Mouse (Mus musculus) frontal cortex, postnatal 14 days (tissue): ENCODE measurements around the gene Fam168b.

Experiments
- DNase-seq, 2 experiments: peaks; one replicate each; pipeline ENCODE4 v3.0.0; 2022; ENCODE audit warnings: low spot score in 2 of 2

Fam168b gene

DNA sequence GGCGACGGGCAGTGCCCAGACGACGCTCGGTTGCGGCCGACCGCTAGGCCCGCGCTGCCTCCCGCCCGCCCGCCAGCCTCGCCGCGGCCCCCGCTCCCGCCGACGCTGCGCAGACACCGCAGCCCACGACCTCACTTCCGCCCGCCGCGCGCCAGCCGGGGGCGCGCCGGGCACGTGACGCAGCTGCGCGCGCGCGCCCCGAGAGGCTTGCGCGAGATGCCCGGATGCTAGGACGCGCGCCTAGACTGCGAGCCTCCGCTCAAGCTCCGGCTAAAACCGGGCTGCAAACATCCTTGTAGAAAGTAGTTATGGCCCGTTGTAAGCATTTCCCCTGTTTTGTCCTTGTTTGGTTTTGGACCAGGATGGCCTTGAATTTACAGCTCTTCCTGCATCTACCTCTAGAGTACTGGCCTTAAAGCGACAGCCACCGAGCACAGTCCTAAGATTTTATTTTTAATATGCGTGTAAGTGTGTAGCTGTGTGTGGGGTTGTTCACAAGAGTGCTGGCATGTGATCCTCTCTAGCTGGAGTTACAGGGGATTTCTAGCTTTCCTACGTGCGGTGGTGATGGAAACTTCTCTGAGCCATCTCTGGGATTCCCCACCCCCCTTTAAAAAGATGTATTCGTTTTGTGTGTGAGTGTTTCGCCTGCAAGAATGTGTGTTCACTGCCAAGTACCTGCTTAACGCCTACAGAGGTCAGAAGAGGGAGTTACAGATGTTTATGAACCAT lies at the start of gene Fam168b:
TSS of gene Fam168b (minus strand) at position 179 of the 732 bp plus-strand sequence.
- peak; percentile 75 to 82 for DNase-seq

DNA sequence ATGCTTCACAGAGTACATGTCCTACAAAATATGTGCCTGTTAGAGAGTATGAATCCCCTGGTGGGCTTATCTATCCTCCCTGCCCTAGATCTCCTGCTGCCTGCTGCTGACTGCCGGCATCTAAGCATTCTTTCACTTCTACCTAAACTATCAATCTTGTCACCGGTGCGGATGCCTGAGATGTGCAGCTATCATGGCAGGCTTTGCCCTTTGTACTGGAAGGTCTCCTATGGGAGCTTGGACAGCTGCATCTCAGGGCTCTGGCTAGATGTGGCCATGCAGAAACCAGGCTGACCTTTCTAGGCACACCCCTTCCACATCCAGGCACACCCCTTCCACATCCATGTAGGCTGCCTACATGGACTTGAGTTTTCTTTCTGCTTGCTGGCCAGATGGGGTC lies 49.6 kb upstream of the Fam168b start:
- no peak for DNase-seq

DNA sequence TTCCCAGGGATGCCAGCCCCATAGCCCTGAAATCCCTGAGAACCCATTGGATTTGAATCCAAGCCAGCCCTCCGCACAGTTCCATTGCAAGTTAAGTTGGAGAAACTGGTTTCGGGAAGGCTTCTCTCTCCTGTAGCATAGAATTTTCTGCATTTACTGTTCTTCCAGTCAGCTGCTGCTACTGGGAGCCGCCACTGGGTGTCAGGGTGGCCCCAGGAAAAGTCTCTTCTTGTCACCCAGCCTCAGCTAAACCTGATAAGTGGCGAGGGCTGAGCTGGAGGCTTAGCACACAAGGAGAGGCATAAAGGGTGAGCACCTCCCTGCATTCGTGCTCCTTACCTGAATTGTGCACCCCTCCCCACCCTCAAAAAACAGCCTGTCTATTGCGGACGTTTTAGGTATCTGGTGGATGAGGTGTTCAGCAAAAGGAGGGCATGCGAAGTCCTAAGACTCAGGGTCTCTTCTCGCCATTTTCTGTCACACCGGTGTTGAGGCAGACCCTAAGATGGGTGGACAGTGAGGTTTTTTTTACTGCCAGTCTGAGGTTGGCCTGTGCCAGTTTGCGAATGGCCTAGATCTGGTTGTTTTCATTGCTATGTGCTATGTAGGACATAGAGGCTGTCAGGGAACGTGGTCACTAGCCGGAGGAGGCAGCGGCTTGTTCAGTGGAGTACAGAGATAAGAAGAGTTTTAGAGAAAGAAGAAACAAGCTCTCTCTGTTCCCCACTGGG lies 48.9 kb upstream of the Fam168b start:
- DNase-seq, result peak; percentile 53 to 69

DNA sequence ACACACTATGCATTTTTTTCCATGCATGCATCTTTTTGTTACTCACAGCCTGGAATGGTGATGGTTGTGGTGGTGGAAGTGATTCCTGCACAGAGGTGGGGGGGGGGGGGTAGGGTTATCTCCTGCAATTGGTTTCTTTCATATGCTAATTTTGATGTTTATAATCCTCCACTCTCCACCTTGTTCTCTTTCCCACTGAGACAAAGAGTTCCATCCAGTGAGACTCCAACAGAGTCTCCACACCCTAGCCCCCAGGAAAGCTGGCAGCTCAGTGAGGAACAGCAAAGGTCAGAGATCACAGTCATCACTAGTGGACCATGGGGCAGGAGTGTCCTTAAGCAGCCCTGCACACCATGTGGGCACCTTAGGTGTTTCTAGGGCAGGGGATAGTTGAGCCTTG lies 40.9 kb upstream of the Fam168b start:
- no peak for DNase-seq

DNA sequence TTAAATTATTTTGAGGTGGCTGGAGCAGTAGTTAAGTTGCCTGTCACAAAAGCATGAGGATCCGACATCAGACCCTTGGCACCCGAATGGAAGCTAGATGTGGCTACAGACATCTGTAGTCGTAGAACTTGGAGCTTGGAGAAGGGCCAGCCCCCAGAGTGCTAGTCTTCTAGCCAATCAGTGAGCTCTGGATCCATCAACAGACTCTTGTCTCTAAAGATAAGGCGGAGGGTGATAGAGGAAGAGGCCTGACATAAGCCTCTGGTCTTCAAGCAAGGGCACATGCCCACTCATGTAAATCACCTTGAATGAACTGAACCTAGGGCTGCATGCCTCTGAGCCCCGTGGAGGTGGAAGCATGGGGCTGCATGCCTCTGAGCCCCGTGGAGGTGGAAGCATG lies 36.7 kb upstream of the Fam168b start:
- DNase-seq, result no peak

DNA sequence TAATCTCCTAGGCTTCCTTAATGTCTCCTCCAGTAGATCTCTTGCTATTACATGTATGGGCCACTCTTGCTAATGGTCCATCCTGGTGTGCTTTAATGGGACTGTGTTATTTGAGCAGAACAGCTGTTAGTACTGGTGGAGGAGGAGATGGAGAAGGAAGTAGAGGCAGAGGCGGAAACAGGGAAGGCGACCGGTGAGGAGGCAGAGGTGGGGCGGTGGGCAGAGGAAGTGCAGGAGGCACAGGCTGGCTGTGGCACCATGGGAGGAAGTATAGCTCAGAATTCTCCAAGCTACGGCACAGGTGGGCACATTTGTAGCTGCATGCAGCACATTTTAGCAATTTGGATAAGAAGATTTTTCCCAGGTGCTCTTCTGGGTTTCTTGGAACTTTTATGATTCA lies 30.7 kb upstream of the Fam168b start:
- no peak for DNase-seq

DNA sequence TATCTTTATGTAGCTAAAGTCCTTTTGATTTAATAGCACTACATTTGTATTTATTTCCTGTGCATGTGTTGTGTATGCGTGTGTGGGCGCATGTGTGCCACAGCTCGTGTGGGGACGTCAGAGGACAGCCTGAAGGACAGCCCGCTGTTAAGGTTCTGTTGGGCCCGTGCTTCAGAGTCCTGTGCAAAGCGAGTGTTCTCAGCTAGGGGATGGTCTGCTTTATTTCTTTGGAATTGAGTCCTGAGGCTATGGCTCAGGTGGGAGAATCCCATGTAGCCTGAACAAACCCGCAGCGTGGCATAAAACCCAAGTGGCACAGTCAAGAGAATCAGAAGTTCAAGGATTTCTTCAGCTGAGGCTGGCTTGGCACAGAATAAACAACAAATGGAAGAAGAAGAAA lies 28.3 kb upstream of the Fam168b start:
- no peak for DNase-seq

DNA sequence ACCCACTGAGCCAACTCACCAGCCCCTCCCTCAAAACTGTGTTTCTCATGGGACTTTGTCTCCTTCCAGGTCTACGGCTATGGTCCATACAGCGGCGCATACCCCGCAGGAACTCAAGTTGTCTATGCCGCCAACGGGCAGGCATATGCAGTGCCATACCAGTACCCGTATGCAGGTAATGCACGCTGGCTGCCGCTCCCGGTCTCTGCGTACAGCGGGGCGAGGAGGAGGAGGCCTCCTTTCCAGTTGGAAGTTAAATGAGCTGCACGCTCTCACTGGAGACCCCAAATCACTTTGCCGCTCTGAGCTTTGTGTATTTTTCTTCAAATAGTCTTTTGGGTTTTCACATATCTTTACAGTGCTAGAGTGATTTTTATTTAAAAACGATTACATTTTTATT lies 26.4 kb upstream of the Fam168b start:
- DNase-seq, result no peak

DNA sequence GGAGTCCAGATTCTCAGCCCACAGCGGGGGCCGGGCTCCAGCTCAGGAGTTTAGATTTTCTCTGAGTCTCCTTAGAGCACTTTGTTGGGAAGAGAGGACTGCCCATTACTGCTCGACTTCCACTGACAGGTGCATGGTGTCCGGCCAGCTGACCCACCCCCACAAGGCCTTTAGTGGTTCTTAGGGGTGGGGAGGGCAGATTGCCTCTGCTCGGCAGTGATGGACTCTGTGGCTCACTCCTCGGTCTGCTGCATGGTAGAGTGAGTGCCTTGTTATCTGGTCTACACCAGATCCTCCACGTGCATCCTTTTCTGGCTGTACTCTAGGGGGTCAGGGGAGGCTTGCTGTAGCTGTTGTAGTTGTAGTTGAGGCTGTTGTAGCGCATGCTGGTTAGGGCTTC lies 25.5 kb upstream of the Fam168b start:
- no peak for DNase-seq

DNA sequence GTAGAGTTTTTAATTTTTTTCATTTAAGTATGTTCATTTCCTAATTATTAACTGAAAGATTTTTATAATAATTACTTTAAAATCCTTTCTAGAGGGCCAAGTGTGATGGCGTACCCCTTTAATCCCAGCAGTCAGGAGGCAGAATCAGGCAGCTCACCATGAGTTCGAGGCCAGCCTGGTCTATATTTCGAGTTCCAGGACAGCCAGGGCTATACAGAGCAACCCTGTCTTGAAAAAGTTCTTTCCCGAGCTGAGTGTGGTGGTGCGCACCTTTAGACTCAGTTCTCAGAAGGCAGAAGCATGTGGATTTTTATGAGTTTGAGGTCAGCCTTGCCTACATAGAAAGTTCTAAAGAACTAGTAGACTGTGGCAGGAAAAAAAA lies 24.7 kb upstream of the Fam168b start:
- DNase-seq, result no peak

DNA sequence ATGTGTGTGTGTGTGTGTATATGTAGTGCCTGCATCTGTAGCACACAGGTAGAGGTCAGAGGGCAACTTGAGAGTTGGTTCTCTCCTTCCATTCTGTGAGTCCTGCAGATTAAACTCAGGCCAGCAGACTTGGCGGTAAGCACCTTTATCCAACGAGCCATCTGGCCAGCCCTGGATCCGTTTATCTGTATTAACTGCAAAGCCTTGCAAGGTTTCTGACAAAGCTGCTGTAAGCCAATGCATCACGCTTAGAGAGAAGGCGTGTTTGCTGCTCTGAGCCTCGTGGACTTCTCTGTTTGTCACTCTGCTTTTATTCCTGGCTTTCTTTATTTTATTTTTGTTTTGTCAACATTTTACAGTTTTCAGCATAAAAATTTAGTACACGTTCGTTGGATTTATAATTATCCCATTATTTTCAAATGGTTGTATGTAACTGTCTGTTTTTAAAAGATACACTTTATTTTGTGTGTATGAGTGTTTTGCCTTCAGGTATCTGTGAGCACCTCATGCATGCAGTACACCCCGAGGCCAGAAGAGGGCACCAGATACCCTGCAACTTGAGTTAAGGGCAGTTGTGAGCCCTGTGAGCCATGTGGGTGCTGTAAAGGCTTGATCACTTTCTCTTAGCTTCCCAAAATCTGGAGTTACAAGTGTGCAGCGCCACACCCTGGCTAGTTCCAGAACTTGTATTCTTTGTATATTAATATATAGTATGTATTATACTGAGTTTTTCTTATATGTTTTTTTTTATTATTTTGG lies 24.1 kb upstream of the Fam168b start:
- peak; percentile 83 to 86 for DNase-seq

DNA sequence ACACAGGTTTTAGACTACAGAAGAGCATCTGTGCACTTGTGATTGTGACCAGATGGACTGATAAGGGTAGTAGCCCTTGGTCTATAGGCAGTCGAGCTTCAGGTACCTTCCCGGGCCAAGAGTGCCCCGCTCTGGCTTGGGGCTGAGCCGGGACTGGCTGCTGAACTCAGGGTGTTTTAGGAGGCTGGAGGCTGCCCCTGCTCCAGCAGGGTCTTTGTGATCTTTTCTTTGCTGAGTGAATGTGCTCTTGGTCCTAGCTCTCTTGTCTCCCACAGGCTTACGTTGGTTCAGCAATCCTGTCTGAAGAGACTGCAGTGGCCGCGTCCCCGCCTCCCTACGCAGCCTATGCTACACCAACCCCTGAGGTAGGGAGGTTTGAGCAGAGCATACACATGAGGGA lies 23.0 kb upstream of the Fam168b start:
- DNase-seq, result no peak

DNA sequence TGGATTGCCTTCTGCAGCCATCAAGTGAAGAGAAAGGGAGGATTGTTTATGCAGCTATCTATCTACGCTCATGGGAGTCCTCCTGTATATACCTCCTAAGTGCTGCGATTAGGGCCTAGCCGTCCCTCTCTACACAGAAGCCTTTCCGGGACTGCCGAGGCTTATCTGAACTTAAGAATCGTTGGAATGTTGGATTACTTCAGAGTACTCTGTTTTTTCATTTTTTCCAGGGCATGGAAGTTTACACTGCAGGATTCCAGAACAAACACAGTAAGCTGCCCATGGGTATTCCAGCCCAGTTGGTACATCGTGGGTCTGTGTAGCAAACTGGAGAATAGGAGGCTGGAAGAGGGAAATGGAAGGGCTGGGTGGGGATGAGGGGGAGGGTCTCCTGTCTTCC lies 21.4 kb upstream of the Fam168b start:
- no peak for DNase-seq

DNA sequence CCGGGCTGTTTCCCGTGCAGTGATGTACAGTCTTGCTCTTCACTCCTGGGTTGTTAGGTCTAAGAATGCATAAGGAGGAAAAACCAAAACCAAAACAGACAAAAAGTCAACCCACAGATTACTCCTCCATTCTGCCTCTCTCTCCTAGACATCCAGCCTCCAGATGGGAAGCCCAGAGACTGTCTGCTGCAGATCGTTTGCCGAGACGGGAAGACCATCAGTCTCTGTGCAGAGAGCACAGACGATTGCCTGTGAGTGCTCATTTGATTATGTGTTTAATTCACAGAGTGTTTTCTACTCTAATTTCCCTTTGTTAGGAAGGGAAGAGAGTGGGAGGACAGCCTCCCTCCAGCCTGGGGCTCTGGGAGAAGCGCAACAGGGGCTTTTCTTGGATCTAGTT lies 20.5 kb upstream of the Fam168b start:
- no peak for DNase-seq

DNA sequence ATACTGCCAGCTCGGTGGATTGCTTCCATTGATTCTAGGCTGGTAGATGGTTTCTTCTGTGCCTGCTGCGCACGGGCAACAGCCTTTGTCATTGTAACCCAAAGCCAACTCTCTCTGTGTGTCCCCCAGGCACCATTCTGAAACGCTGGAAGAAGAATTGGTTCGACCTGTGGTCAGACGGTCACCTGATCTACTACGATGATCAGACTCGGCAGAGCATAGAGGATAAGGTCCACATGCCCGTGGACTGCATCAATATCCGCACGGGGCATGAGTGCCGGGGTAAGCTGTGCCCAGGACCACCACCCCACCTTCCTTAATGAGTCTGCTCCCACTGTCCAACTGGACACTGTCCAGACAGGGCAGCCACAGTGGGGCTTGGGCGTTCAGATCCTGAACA lies 20.0 kb upstream of the Fam168b start:
- no peak for DNase-seq

DNA sequence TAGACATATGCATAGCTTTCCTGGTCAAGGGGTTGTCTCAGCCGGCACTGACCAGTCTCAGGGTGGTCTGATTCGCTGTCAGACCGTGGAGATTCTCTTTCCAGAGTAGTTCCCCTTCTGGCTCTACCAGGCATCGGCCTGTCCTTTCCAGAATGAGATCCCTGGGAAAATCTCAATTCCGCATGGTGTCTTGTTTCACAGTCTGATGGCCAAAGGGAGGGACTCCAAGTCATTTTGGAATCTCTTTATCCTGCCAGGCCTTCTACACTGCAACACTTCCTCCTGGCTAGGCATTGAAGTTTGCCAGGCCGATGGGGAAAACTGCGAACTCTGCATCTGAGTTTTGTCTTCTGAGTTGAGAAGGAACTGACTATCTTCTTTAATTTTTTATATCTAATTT lies 17.3 kb upstream of the Fam168b start:
- no peak for DNase-seq

DNA sequence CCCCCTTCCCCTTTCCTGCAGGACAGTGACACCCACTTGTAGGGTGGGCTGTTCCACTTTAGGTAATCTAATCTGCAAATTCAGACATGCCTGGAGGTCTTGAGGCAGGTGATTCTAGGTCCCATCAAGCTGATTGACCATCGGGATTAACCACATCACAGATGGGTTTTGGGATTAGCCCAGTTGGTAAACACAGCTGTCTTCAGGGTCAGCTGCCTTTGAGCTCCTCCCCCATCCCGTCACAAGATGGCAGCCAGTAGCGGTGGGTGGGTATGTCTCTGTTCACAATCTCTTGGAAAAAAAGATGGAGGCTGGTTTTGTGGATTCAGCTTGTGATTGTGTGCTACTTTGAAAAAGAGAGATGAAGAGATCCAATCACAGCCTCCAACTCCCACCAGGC lies 16.9 kb upstream of the Fam168b start:
- no peak for DNase-seq

DNA sequence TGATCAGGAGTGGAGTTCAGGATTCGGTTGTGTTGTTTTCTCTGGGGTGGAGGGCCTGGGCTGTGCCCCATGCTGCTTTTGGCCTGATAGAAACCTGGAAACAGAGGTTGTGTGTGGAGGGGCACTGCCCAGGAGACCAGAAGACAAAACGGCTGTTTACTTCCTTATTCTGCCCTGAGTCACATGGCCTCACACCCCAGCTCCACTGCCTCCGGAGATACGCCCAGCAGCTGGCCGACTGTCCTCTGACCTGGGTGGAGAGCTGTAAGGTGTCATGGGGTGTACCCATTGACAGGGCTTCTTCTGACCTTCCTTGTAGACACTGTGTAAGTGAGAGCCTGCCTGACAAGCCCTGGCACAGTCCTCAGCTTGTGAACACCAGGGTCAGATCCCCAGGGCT lies 15.8 kb upstream of the Fam168b start:
- no peak for DNase-seq

DNA sequence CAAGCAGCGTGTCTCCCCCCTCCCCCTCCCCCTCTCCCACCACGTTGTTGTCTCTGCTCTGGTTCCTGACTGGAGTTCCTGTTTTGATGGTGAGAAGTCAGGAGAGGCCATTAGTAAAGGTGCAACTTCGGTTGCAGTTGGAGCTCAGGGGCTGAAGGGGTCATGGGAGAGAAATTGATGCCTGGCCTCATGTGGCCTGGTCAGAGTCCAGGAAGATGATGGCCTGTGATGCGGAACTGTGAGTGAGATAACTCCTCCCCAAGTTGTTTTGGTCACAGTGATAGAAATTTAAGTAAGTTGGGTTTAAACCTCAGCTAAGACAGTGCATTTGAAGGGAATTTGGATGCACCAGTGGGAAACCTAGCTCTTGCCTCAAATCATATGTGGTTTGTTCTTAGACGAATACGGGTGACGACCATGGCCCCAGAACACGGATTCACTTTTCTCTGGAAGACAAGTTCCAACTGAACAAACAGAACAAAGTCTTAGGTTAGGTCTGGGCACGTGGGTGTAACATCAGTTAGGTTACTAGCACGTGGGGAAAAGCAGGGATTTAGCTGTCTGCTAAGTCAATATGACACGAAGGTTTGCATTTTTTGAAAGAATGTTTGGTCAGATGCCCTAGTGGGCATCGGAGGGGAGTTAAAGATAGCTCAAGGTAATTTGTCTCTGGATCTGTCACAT lies 12.3 kb upstream of the Fam168b start:
- no peak for DNase-seq

DNA sequence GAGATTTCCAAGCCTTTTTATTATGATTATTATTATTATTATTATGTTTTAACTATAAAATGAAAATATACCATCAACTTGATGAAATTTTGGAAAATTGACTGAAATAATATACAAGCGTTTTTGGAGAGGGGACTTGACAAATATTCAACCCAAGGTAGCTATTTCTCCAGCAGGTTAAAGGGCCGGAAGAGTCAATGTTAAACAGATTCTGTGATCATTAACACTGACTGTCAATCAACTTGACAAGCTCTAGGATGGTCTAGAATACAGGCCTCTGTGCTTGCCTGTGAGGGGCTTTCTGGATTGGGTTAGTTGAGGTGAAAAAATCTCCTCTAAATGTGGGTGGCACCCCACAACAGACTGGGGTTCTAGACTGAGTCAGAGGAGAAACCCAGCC lies 10.9 kb upstream of the Fam168b start:
- DNase-seq, result no peak

DNA sequence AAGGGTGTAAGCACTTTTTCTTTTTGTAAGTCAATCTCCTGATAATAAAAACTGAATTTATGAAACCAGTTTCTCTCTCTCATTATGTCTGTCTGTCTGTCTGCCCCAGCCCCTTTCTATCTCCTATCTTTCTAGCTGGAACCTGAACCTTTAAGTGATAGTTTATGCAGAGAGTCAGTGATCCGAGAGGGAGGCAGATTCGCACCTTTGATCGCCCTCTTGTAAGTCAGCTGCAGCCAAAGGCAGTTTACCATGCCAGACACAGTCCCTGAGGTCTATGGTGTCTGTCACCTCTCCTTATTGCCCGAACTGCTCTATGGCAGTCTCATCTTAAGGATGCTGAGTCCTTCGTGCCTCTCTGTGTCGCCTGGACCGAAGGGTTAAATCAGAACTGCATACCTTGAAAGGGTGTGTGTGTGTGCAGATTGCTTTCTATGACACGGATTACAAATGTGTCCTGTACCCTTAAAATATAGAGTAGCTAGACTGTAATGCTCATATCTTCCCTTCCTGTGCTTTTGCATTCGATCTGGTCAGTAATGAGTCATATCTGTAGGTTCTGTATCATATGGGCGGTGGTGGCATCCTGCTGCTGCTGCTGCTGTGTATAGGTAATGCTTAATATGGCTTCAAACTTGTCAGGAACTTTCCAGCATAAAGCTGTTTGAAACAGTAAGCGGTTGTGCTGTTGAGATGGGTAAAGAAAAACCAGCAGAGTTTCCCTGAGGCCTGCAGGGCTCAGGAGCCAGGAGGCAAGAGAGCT lies 9.4 kb upstream of the Fam168b start:
- DNase-seq, result no peak

DNA sequence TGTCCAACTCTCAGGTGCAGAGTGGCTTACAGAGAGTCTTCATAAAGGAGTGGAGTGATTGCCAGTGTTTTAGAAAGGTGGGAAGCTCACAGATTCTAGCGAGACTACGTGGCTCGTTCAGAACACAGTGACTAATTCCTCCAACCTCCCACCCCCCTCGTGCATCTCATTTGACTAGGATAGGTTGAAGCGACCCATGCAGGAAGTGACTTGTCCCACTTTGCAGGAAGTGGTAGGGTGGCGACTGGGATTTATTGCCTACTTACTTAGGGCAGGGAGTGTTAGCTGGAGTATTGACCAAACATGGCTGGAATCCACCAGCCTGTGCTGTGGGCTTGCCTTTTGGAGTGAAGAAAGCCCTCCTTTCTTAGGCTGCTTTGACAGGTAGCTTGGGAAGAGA lies 8.7 kb upstream of the Fam168b start:
- no peak for DNase-seq
